Mouse (Mus musculus): Measurements from ENCODE around the gene Pacsin1. TPM values are rescaled to one million over a fixed set of nuclear protein-coding genes. Genes with fewer than 3 reads are reported as not detected.

Gene Pacsin1
- polyA plus RNA-seq, 1 experiment = not detected

- no peak for TF ChIP-seq GATA1 (IDR thresholded peaks at IDR 0.05; ENCODE audit: low read length)
Measured at GRCm38 (mm10) chr17:27726527-27726926, 71.2 kb downstream of the Pacsin1 start.

- no peak for TF ChIP-seq GATA1 (IDR thresholded peaks at IDR 0.05; ENCODE audit: low read length)
Measured at GRCm38 (mm10) chr17:27728770-27729169, 73.5 kb downstream of the Pacsin1 start, which contains the start of gene Spdef. TSS of gene Spdef (minus strand) at chr17:27728955.

DNA sequence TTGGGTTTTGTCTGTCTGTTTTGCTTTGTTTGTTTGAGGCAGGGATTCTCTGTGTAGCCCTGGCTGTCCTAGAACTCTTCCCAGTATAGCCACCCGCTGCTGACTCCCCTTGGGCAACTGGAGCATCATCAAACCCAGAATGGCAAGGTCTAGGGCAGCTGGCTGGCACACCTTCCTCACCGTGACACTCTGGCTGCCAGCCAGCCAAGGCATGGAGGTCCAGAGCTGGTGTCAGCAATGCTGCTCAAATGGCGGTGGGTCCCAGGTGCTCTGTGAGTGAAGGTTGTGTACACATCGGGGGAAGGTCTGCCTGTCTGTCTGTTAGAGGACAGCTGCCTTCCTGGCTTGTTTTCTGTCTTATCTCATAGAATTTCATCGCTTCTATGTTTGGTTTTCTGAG, 76.8 kb downstream of the Pacsin1 start:
- no peak for TF ChIP-seq GATA1 (IDR thresholded peaks at IDR 0.05; ENCODE audit: low read length)

DNA sequence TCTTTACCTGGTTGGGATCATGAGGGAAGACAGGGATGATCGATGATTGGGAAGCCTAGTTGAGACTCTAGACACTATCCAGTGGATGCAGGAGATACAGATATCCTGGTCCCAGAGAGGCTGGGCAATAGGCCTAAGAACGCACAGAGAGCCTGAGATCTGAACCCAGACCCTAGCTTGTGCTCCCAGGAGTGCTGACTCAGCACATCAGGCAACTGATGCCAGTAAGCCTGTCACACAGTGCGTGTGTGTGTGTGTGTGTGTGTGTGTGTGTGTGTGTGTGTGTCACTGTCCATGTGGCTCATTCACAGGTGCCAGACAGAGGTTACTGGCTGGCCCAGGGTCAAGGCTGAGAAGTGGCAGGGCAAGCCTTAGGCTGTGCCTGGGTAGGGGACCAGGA, 77.4 kb downstream of the Pacsin1 start:
- no peak for TF ChIP-seq GATA1 (IDR thresholded peaks at IDR 0.05; ENCODE audit: low read length)

DNA sequence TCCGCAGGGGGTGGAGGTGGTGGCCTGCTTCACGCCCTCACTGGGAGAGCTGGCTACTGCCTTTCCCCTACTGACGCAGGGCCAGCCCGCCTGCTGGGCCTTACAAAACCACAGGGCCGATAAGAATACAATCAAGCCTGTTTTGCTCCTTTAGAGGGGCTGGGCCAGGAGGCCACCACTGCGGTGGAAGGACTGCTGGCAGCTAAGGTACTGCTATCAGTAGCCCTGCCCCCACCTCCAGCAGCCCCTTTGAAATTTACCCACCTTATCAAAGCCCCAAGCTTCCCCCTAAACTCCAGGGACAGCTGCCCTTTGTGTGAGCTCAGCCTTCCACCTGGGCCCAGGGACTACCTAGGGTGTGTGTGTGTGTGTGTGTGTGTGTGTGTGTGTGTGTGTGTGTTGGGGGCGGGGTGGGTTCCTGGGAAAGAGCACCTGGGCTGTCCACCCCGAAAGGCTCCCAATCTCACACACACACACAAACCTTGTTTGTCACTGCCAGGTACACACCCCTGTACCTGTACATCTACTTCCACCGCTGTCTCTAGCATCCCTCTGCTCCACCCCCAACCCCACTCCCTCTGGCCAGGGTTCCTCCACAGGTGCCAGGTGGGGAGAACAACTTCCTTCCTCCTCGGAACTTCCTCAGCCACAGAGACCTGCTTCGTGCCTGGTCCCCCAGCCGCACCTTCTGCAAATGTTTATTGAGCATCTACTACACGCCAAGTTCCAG, 79.2 kb downstream of the Pacsin1 start:
- no peak for TF ChIP-seq GATA1 (IDR thresholded peaks at IDR 0.05; ENCODE audit: low read length)

DNA sequence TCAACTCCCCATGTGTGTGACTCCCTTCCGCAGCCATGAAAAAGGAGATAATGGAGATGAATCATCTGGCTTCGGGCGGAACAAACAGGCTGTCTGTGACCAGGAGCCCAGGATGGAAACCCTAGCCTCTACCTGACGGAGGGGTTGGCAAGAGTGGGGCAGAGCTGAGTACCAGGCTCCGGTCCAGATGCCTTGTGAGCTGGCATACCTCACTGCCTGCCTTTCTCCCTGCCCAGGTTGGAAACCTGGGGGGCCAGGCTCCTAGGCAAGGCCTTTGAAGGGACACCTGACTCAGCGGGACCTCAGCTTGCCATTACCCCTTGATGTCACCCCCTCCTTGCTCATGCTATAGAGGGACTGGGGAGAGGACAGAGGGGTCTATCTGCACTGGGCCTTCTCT, 85.7 kb downstream of the Pacsin1 start:
- TF ChIP-seq GATA1 (IDR thresholded peaks at IDR 0.05; ENCODE audit: low read length) = no peak

- no peak for TF ChIP-seq GATA1 (IDR thresholded peaks at IDR 0.05; ENCODE audit: low read length)
Measured at GRCm38 (mm10) chr17:27746446-27746845, 91.1 kb downstream of the Pacsin1 start.

DNA sequence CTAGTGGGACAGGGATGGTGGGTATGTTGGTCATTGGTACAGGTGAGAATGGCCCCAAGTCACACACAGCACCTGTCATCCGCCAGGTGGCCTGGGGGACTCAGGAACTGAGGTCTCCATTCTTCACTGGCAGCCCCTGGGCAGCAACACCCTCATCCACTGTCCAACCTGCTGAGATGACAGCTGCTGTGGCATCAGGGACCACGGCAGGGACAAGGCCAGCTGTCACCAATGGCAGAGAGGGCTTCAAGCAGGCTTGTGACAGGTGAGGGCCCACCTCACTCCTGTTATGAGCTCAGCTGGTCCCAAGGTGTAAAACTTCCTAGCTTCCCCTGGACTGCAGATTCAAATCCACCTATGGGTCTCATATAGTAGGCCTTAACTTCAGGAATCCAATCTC, 92.8 kb downstream of the Pacsin1 start:
- TF ChIP-seq GATA1 (IDR thresholded peaks at IDR 0.05; ENCODE audit: low read length) = no peak

DNA sequence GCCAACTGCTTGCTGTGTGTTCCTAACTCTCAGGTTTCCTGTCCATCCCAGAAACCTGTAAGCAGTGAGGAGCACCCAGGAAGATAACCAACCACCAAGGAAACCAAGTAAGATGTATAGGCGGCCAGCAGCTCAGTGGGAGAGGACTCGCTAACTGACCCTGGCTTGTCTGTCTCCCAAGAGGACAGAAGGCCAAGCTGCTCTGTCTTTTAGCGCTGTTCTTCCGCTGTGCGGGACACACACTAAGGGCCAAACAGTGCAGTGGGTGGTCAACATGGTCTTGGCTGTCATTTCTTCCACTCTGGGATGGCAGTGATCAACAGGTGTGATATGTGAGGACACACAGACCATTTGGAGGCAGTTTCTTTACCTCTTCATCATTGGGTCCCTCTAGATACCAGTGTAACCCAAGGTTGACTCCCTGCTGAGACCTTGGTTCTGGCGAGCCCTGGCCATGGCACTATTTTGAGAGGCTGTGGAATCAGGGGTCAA, 95.2 kb downstream of the Pacsin1 start:
- no peak for TF ChIP-seq GATA1 (IDR thresholded peaks at IDR 0.05; ENCODE audit: low read length)

DNA sequence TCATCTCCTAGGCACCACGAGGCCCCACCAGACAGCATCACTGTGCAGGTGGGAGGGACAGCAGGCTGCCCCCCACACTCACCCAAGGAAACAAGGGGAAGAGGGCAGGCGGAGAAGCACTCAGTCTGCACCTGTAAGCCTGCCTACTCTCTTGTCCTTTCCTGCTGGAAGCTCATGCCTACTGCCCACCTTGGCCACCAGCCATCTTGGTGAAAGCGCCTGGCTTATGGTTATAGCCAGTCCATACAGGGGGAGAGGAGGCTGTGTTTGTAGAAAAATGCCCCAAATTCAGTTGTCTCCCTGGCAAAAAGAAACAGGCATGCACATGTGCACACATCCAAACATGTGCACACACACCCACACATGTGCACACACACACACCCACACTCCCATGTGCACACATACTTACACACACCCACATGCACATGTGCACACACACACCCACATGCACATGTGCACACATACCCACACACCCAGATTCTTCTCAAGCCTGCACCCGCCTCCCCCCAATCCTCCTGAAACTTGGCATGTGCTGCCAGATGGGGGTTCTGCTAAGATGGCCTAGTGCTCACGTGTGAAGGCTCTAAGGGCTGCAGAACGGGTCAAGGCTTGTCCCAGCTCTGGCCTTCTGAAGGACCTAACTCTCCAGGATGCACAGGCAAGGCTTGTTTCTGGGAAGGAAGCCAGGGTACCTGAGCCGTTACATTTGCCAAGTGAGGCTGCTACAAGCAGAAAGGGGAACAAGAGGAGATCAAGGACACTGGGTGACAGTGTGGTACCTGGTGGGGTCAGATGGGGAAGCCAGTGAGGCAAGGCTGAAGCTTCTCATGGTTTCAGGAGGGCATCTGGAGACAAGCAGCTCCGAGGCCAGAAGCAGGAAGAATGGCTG, 96.2 kb downstream of the Pacsin1 start:
- TF ChIP-seq GATA1 (IDR thresholded peaks at IDR 0.05; ENCODE audit: low read length) = no peak

DNA sequence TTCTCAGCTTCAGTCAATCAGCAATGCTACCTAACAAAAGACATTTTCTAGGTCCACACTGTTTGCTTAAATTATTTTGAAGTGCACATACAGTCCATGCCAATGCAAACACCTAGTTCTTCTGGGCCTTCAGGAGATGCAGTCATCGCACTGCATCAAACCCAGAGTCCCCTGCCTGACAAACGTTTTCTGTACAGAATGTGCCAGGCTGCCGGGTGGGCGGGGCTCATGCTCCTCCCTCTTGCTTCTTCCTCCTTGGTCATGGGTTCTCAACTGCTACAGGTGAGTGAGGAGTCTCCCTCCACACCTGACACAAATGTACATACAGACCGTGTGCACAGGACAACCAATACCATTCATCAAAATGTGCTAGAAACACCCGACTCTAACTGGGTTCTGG, 104.9 kb downstream of the Pacsin1 start:
- no peak for TF ChIP-seq GATA1 (IDR thresholded peaks at IDR 0.05; ENCODE audit: low read length)

Other genes with a start within 250 kb of the Pacsin1 start
- gene Grm4, start 134.1 kb upstream of the Pacsin1 start, polyA plus RNA-seq (2012) = not detected in 2 replicates
- gene Hmga1, start 99.0 kb upstream of the Pacsin1 start, polyA plus RNA-seq (2012) = 1,592 and 2,596 TPM in 2 replicates
- 103 and 142 TPM in 2 replicates for gene AI413582, start 89.8 kb upstream of the Pacsin1 start, polyA plus RNA-seq (2012)
- 159 and 230 TPM in 2 replicates for gene Nudt3, start 32.0 kb upstream of the Pacsin1 start, polyA plus RNA-seq (2012)
- not detected in 2 replicates for gene RPS10-NUDT3, start 20.3 kb upstream of the Pacsin1 start, polyA plus RNA-seq (2012)
- 2,779 and 3,446 TPM in 2 replicates for gene Rps10, start 18.8 kb upstream of the Pacsin1 start, polyA plus RNA-seq (2012)
- 0.08 and 0.10 TPM in 2 replicates for gene Spdef, start 73.4 kb downstream of the Pacsin1 start, polyA plus RNA-seq (2012)
- 66.9 and 80.5 TPM in 2 replicates for gene D17Wsu92e, start 165.1 kb downstream of the Pacsin1 start, polyA plus RNA-seq (2012)
- 734 and 1,027 TPM in 2 replicates for gene Snrpc, start 182.6 kb downstream of the Pacsin1 start, polyA plus RNA-seq (2012)
- 16.4 and 40.8 TPM in 2 replicates for gene Uhrf1bp1, start 200.9 kb downstream of the Pacsin1 start, polyA plus RNA-seq (2012)